Mouse (Mus musculus) G1E (cell line): ENCODE measurements around the gene Foxe1. TPM values are rescaled to one million over a fixed set of nuclear protein-coding genes. Genes with fewer than 3 reads are reported as not detected.
A peak's percentile ranks its signal among the peaks of the same experiment; 100 is the strongest.

ENCODE experiments used
- ATAC-seq: 2 replicates; pipeline ENCODE4 v1.8.0; 2016; ENCODE audit warnings: mild to moderate bottlenecking; ENCODE audit not compliant: insufficient number of reproducible peaks, poor library complexity, low FRiP score, severe bottlenecking; ENCODE audit errors: extremely low read depth
- DNase-seq: peaks from one replicate; pipeline ENCODE4 v3.0.0; 2012; ENCODE audit warnings: low spot score
- H3K27me3 ChIP-seq: 2 replicates; pipeline ENCODE4 v1.6.1; 2012; ENCODE audit warnings: mild to moderate bottlenecking, low read length, inconsistent platforms; ENCODE audit not compliant: insufficient read depth
- H3K36me3 ChIP-seq: replicated peaks from 2 replicates; pipeline ENCODE3; 2012; ENCODE audit warnings: mild to moderate bottlenecking, inconsistent platforms
- H3K4me1 ChIP-seq: 2 replicates; pipeline ENCODE4 v1.6.1; 2012; ENCODE audit warnings: low read depth, low read length, inconsistent platforms, mixed read lengths; ENCODE audit not compliant: insufficient read depth
- H3K4me3 ChIP-seq: 2 replicates; pipeline ENCODE4 v1.5.1; 2012; ENCODE audit warnings: low read depth, mild to moderate bottlenecking, inconsistent platforms, low read length, moderate library complexity, mixed read lengths
- H3K9me3 ChIP-seq: replicated peaks from 2 replicates; pipeline ENCODE4 v1.6.1; 2012; ENCODE audit warnings: inconsistent platforms
- CTCF ChIP-seq: IDR thresholded peaks from 2 replicates; pipeline ENCODE4 v1.5.1; 2012; ENCODE audit warnings: low read depth, low read length, inconsistent platforms, mixed read lengths
- GATA1 ChIP-seq: IDR thresholded peaks from 2 replicates; pipeline ENCODE4 v1.6.1; 2012; ENCODE audit warnings: borderline replicate concordance, low read length, inconsistent platforms, mixed read lengths
- GATA2 ChIP-seq: IDR thresholded peaks from 2 replicates; pipeline ENCODE4 v1.6.1; 2012; ENCODE audit warnings: low read depth, low read length, inconsistent platforms, borderline replicate concordance
- POLR2AphosphoS5 ChIP-seq: IDR thresholded peaks from 2 replicates; pipeline ENCODE4 v1.6.1; 2012; ENCODE audit warnings: low read depth, low read length, inconsistent platforms; ENCODE audit not compliant: insufficient replicate concordance
- TAL1 ChIP-seq: conservative IDR thresholded peaks from 2 replicates; pipeline ENCODE4 v1.6.1; 2012; ENCODE audit warnings: low read depth, low read length, inconsistent platforms, mixed read lengths
- polyA plus RNA-seq: library from polyadenylated mRNA; stranded (reverse); fragments of >175 nt; gene quantifications from 2 replicates; pipeline ENCODE4 v1.2.3, GENCODE M21; 2012
- total RNA-seq, 2 experiments: library from RNA; stranded (forward) in 1 of 2; stranded (reverse) in 1 of 2; fragments of 200-1000 nt in 1 of 2; fragments of >200 nt in 1 of 2; fragmentation: Nextera tagmentation in 1 of 2; gene quantifications; 2 replicates each; pipeline ENCODE4 v1.2.3; 2014 to 2017

The Foxe1 gene
- total and polyA plus RNA-seq, 3 experiments: not detected

- no peaks in the 10 kb centered on the region for H3K9me3 ChIP-seq
- DNase-seq (no peak), ATAC-seq (no peak)
- peak overlapping the region; percentile 79 for H3K4me3 ChIP-seq
- H3K36me3 ChIP-seq: peaks cover 62% of the 10 kb centered on the region
- H3K27me3 ChIP-seq: no peaks in the 10 kb centered on the region
- H3K4me1 ChIP-seq: peaks cover 28% of the 10 kb centered on the region
- TF ChIP-seq TAL1 (no peak), GATA1 (no peak), GATA2 (no peak), POLR2AphosphoS5 (no peak; the same call in 1 of the 2 replicates), CTCF (no peak)
Observed at GRCm38 (mm10) chr4:46389612-46390341, 46.4 kb downstream of the Foxe1 start.

- peak; percentile 54 for DNase-seq
- 0 out of 2 replicates have a peak, but pooled peaks have one; percentile 23 for ATAC-seq
- Histone ChIP-seq H3K9me3 (no peaks in the 10 kb centered on the region), H3K4me1 (peaks cover 31% of the 10 kb centered on the region), H3K36me3 (peaks cover 58% of the 10 kb centered on the region), H3K27me3 (no peaks in the 10 kb centered on the region), H3K4me3 (peak overlapping the region; percentile 7; the same call in 1 of the 2 replicates)
- TF ChIP-seq CTCF (peak; percentile 89), POLR2AphosphoS5 (no peak), GATA1 (no peak)
Observed at GRCm38 (mm10) chr4:46390390-46390970, 47.1 kb downstream of the Foxe1 start.

- Histone ChIP-seq H3K4me1 (peaks cover 59% of the 10 kb centered on the region), H3K4me3 (no peak overlapping the region), H3K27me3 (no peaks in the 10 kb centered on the region), H3K36me3 (peaks cover 76% of the 10 kb centered on the region), H3K9me3 (no peaks in the 10 kb centered on the region)
- no peak for ATAC-seq
- DNase-seq: no peak
- TF ChIP-seq POLR2AphosphoS5: no peak
- no peak for TF ChIP-seq GATA1
- no peak for TF ChIP-seq CTCF
- TF ChIP-seq TAL1: no peak
- no peak for TF ChIP-seq GATA2
Observed at GRCm38 (mm10) chr4:46394388-46394787, 51.0 kb downstream of the Foxe1 start.

- Histone ChIP-seq H3K4me3 (no peak overlapping the region), H3K36me3 (peaks cover 90% of the 10 kb centered on the region), H3K4me1 (peaks cover 60% of the 10 kb centered on the region), H3K9me3 (no peaks in the 10 kb centered on the region), H3K27me3 (no peaks in the 10 kb centered on the region)
- ATAC-seq: peak; percentile 34; the same call in 1 of the 2 replicates
- DNase-seq: peak; percentile 26
- no peak for TF ChIP-seq CTCF
- no peak for TF ChIP-seq POLR2AphosphoS5
- TF ChIP-seq TAL1: no peak
- no peak for TF ChIP-seq GATA2
- no peak for TF ChIP-seq GATA1
Observed at GRCm38 (mm10) chr4:46395736-46396135, 52.3 kb downstream of the Foxe1 start.

Other genes with a start within 250 kb of the Foxe1 start
- gene Ncbp1, start 205.0 kb upstream of the Foxe1 start, total RNA-seq (2014; fragmentation: Nextera tagmentation): 103 and 109 TPM in 2 replicates
- gene Ncbp1, start 205.0 kb upstream of the Foxe1 start, total RNA-seq (2017): 119 and 130 TPM in 2 replicates
- gene Ncbp1, start 205.0 kb upstream of the Foxe1 start, polyA plus RNA-seq: 12.2 and 17.6 TPM in 2 replicates
- gene Tstd2, start 204.9 kb upstream of the Foxe1 start, total RNA-seq (2014; fragmentation: Nextera tagmentation): 54.6 and 57.9 TPM in 2 replicates
- gene Tstd2, start 204.9 kb upstream of the Foxe1 start, total RNA-seq (2017): 48.2 and 51.5 TPM in 2 replicates
- 10.5 and 15.8 TPM in 2 replicates for gene Tstd2, start 204.9 kb upstream of the Foxe1 start, polyA plus RNA-seq
- gene Xpa, start 147.3 kb upstream of the Foxe1 start, total RNA-seq (2014; fragmentation: Nextera tagmentation): 21.1 and 26.7 TPM in 2 replicates
- 14.5 and 17.9 TPM in 2 replicates for gene Xpa, start 147.3 kb upstream of the Foxe1 start, total RNA-seq (2017)
- 17.2 and 17.6 TPM in 2 replicates for gene Xpa, start 147.3 kb upstream of the Foxe1 start, polyA plus RNA-seq
- gene Trmo, start 45.8 kb downstream of the Foxe1 start, total RNA-seq (2014; fragmentation: Nextera tagmentation): 7.1 and 12.9 TPM in 2 replicates
- gene Trmo, start 45.8 kb downstream of the Foxe1 start, total RNA-seq (2017): 17.9 and 20.4 TPM in 2 replicates
- 2.9 and 4.2 TPM in 2 replicates for gene Trmo, start 45.8 kb downstream of the Foxe1 start, polyA plus RNA-seq
- 39.3 and 132 TPM in 2 replicates for gene Hemgn, start 69.9 kb downstream of the Foxe1 start, total RNA-seq (2014; fragmentation: Nextera tagmentation)
- 20.9 and 24.3 TPM in 2 replicates for gene Hemgn, start 69.9 kb downstream of the Foxe1 start, total RNA-seq (2017)
- gene Hemgn, start 69.9 kb downstream of the Foxe1 start, polyA plus RNA-seq: 5.8 and 6.3 TPM in 2 replicates
- gene Anp32b, start 107.3 kb downstream of the Foxe1 start, total RNA-seq (2014; fragmentation: Nextera tagmentation): 667 and 728 TPM in 2 replicates
- 28.6 and 40.8 TPM in 2 replicates for gene Anp32b, start 107.3 kb downstream of the Foxe1 start, total RNA-seq (2017)
- gene Anp32b, start 107.3 kb downstream of the Foxe1 start, polyA plus RNA-seq: 900 and 1,076 TPM in 2 replicates
- 63.1 and 64.9 TPM in 2 replicates for gene Nans, start 145.6 kb downstream of the Foxe1 start, total RNA-seq (2014; fragmentation: Nextera tagmentation)
- gene Nans, start 145.6 kb downstream of the Foxe1 start, total RNA-seq (2017): 79.3 and 82.6 TPM in 2 replicates
- gene Nans, start 145.6 kb downstream of the Foxe1 start, polyA plus RNA-seq: 55.0 and 57.1 TPM in 2 replicates
- 13.0 and 18.7 TPM in 2 replicates for gene Trim14, start 192.5 kb downstream of the Foxe1 start, total RNA-seq (2014; fragmentation: Nextera tagmentation)
- gene Trim14, start 192.5 kb downstream of the Foxe1 start, total RNA-seq (2017): 18.2 and 19.5 TPM in 2 replicates
- 25.9 and 27.2 TPM in 2 replicates for gene Trim14, start 192.5 kb downstream of the Foxe1 start, polyA plus RNA-seq